Mouse (Mus musculus): ENCODE results near the gene Aurkb. TPM values are rescaled to one million over a fixed set of nuclear protein-coding genes. Genes with fewer than 3 reads are reported as not detected.
A peak's percentile ranks its signal among the peaks of the same experiment; 100 is the strongest.

The Aurkb gene
- total RNA-seq, 2 experiments from 2014 or later, result 32.9 to 102 TPM

DNA sequence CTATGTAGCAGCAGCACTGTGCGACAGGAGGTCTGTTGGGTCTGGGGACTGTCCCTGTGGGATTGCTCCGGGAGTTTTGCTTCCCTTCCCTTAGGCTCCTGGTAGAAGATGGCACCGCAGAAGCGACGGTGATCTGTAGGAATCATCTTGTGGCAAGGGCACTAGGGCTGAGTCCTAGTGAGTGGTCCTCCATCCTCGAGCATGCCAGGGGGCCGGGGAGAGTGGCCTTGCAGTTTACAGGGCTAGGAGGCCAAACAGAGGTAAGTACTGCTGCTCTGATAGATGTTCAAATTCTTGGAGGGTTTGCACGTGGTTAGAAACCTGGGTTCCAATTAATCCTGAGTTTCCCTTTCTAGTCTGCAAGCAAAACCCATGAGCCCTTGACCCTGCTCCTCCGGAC is 10.0 kb upstream of the Aurkb start:
- no peak for ATAC-seq (replicated peaks; ENCODE audit: low FRiP score, poor library complexity, severe bottlenecking)

- peak; percentile 57 for ATAC-seq (replicated peaks; ENCODE audit: low FRiP score, poor library complexity, severe bottlenecking)
Measured at GRCm38 (mm10) chr11:69035849-69036248, 9.6 kb upstream of the Aurkb start.

- no peak for ATAC-seq (replicated peaks; ENCODE audit: low FRiP score, poor library complexity, severe bottlenecking)
Measured at GRCm38 (mm10) chr11:69036486-69037230, 8.8 kb upstream of the Aurkb start.

GRCm38 (mm10) chr11:69037231-69038061 is 8.0 kb upstream of the Aurkb start:
- ATAC-seq (replicated peaks; ENCODE audit: low FRiP score, poor library complexity, severe bottlenecking), result 0 out of 2 replicates have a peak, but pooled peaks have one; percentile 6

- ATAC-seq (replicated peaks; ENCODE audit: low FRiP score, poor library complexity, severe bottlenecking), result no peak
Measured at GRCm38 (mm10) chr11:69038173-69038572, 7.3 kb upstream of the Aurkb start.

GRCm38 (mm10) chr11:69046395-69046774 is 938 bp downstream of the Aurkb start:
- ATAC-seq (replicated peaks; ENCODE audit: low FRiP score, poor library complexity, severe bottlenecking), result peak; percentile 19

- no peak for ATAC-seq (replicated peaks; ENCODE audit: low FRiP score, poor library complexity, severe bottlenecking)
Measured at GRCm38 (mm10) chr11:69047592-69047991, 2.1 kb downstream of the Aurkb start.

DNA sequence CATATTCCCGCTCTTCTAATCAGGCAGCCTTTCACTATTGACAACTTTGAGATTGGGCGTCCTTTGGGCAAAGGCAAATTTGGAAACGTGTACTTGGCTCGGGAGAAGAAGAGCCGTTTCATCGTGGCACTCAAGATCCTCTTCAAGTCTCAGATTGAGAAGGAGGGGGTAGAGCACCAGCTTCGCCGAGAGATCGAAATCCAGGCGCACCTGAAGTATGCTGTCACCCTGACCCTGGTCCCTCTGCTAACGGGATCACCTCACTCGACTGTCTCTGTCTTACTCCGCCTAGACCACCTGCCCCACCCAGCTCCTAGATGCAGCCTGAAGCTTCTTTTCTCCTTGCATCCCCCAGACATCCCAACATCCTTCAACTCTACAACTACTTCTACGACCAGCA is 2.7 kb downstream of the Aurkb start:
- ATAC-seq (replicated peaks; ENCODE audit: low FRiP score, poor library complexity, severe bottlenecking), result no peak

GRCm38 (mm10) chr11:69050748-69051147 is 5.3 kb downstream of the Aurkb start:
- ATAC-seq (replicated peaks; ENCODE audit: low FRiP score, poor library complexity, severe bottlenecking), result no peak

- ATAC-seq (replicated peaks; ENCODE audit: low FRiP score, poor library complexity, severe bottlenecking), result no peak
Measured at GRCm38 (mm10) chr11:69051771-69052170, 6.3 kb downstream of the Aurkb start.

DNA sequence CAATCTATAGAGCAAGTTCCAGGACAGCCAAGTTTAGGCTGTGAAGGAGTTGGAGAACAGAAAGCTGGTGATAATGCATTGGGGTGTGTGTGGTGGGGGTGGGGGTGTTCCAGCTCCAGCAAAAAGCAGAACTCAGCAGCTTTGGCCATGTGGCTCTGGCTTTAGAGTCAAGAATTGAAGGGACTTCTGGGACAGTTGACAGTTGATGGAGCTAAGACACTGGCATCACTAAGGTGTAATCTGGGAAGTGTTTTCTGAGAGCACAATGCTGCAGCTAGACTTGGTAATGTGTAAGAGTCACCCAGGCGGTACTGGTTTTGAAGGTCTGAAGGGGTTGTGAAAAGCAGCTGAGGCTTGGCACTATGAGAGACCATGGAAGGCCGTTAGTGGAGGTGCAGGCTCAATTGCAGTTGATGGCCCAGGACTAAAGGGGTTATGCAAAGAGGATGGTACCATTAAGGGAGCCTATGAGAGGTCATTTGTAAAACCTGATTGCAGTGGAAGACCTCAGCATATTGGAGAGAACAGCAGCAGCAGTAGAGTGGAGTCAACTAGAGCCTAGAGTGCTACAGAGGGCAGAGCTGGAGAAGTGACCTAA is 7.5 kb downstream of the Aurkb start:
- no peak for ATAC-seq (replicated peaks; ENCODE audit: low FRiP score, poor library complexity, severe bottlenecking)

DNA sequence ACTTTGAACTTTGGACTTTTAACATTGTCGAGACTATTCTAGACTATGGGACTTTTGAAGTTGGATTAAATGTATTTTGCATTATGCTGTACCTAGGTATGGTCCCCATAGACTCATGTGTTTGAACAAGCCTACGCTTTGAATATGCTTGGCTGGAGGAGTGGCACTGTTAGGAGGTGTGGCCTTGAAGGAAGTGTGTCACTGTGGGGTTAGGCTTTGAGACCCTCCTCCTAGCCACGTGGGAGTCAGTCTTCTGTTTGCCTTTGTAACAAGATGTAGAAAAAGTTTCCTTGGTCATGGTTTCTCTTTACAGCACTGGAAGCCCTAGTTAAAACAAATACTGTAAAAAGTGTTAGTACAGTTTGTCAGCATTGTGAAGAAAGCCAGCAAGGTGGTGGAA is 8.4 kb downstream of the Aurkb start:
- no peak for ATAC-seq (replicated peaks; ENCODE audit: low FRiP score, poor library complexity, severe bottlenecking)

DNA sequence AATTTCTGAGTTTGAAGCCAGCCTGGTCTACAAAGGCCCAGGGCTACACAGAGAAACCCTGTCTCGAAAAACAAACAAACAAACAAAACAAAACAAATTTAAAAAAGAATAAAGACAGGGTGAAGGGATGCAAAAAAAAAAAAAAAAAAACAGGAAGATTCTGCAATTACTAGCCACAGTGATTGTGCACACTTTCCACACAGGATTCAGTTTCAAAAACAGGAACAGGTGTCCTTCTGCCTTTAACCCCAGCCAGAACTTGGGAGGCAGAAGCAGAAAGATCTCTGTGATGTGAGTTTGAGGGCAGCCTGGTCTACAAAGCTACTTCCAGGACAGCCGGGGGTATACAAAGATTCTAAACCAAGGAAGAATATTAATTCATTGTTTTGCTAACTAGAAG is 12.8 kb downstream of the Aurkb start:
- ATAC-seq (replicated peaks; ENCODE audit: low FRiP score, poor library complexity, severe bottlenecking), result no peak

GRCm38 (mm10) chr11:69058729-69059356 is 13.4 kb downstream of the Aurkb start:
- peak; percentile 2 for ATAC-seq (replicated peaks; ENCODE audit: low FRiP score, poor library complexity, severe bottlenecking)

DNA sequence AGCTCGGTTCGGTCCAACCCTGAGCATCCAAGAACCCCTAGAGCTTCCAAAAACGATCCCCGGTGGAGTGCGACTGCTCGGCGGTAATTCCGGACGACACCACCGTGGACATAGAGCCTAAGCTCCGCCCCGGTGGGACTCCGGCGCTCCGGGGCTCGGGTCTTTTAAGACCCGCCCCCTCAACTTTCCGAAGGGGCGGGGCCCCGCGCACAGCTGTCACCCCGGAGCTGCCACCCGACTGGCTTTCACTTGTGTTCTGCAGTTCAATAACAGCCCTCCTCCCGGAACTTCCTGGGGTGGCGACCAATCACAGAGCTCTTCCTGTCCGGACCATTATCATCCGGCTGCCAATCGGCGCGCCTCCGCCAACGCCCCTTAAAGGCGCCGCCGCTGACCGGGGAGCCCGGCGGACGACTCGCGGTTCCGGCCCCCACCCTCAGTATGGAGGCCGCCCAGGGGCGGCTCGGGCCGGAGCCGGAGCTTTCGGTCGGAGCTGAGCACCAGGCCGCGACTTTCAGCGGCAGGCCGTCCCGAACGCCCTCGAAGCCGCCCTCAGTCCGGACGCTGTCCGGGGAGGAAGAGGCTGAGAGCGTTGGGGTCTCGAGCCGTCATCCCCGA is 14.0 kb downstream of the Aurkb start, which contains the start of gene Borcs6:
Gene Borcs6, plus strand, starts transcription at position 361 of the 618 bp plus-strand sequence.
- ATAC-seq (replicated peaks; ENCODE audit: low FRiP score, poor library complexity, severe bottlenecking), result peak; percentile 81

DNA sequence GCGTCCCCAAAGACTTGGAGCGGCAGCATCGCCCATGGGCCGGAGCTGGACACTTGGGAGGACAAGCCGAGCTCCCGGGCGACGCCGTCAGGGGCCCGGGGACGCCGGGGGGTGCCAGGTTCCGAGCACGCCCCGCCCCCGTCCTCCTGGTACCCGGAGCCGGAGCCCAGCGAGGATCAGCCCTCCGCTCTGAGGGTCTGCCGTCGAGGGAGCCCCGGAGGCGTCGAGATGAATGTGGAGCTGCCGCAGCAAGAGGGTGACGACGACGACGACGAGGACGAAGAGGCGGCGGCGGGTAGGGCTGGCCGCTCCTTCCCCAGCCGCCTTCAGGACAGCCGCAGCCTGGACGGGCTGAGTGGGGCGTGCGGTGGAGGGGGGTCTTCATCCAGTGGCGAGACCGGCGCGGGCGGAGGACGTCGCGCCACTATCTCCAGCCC is 14.5 kb downstream of the Aurkb start:
- ATAC-seq (replicated peaks; ENCODE audit: low FRiP score, poor library complexity, severe bottlenecking), result no peak

DNA sequence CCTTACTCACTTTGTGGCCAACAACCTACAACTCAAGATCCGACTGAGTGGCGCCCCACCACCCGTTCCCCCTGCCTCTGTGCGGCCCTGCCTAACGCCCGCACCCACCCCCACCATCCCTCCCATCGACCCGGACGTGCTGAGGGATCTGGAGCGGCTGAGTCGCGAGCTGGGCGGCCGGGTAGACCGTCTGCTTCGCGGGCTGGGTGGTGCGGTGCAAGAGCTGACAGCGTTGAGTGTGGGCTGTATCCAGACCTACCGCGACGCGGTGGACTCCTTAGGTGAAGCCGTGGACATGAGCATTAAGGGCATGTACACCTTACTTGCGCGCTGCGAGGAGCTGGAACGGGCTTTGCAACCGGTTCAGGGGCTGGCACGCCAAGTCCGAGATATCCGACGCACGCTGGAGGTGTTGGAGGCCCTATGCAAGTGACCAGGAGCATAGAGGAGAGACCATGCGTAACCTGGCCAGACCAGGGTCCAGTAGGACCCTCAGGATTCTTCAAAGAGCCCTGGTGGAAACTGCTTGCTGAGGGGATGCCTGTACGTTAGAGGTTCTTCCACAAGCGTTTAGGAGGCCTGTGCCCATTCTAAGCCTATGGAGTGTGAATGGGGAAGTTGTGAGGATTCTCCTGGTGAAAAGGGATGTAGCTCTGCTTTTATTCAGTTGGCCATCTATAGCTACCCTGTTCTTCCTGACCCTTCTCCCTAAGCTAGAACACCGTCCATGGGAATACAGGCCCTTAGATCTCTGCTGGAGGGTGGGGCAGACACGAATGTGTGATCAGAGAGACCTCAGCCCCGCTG is 15.2 kb downstream of the Aurkb start:
- no peak for ATAC-seq (replicated peaks; ENCODE audit: low FRiP score, poor library complexity, severe bottlenecking)

GRCm38 (mm10) chr11:69061255-69061912 is 15.9 kb downstream of the Aurkb start:
- no peak for ATAC-seq (replicated peaks; ENCODE audit: low FRiP score, poor library complexity, severe bottlenecking)

Data from erythroblast, adult 5-6 weeks (primary cell).